Mouse (Mus musculus) heart, adult 2 months (tissue): ENCODE measurements around the gene Cmtm1. TPM values are rescaled to one million over a fixed set of nuclear protein-coding genes. Genes with fewer than 3 reads are reported as not detected.
"Not testable (repeated sequence)": the region's sequence is repeated elsewhere in the genome, so short reads cannot be mapped to it uniquely, and the experiment has no call there.

Experiments
- DNase-seq, 2 experiments: peaks; one replicate each; pipeline ENCODE4 v3.0.0; 2021
- H3K27ac ChIP-seq: fragments of 200-600 bp; 2 replicates; pipeline ENCODE4 v1.8.1; 2022
- H3K27me3 ChIP-seq: fragments of 200-500 bp; 2 replicates; pipeline ENCODE4 v1.6.1; 2012; ENCODE audit warnings: mild to moderate bottlenecking, low read length, inconsistent platforms, mixed read lengths; ENCODE audit not compliant: control insufficient read depth, insufficient read depth
- H3K36me3 ChIP-seq: fragments of 200-500 bp; 2 replicates; pipeline ENCODE4 v1.6.1; 2012; ENCODE audit warnings: low read length, inconsistent platforms; ENCODE audit not compliant: control insufficient read depth, insufficient read depth
- H3K4me1 ChIP-seq: fragments of 200-500 bp; 2 replicates; pipeline ENCODE4 v1.6.1; 2011; ENCODE audit warnings: low read length; ENCODE audit not compliant: control insufficient read depth, insufficient read depth
- H3K4me3 ChIP-seq: fragments of 200-600 bp; 2 replicates; pipeline ENCODE4 v1.8.1; 2022
- H3K79me2 ChIP-seq: fragments of 200-500 bp; replicated peaks from 2 replicates; pipeline ENCODE4 v1.6.1; 2012; ENCODE audit warnings: mild to moderate bottlenecking, inconsistent platforms, low read length, moderate library complexity, mixed read lengths; ENCODE audit not compliant: control insufficient read depth, insufficient read depth
- H3K9ac ChIP-seq: fragments of 200-500 bp; 2 replicates; pipeline ENCODE4 v1.6.1; 2012; ENCODE audit warnings: low read depth, mild to moderate bottlenecking, control low read depth, inconsistent platforms, low read length, mixed read lengths
- CTCF ChIP-seq: fragments of 200-600 bp; IDR thresholded peaks from 2 replicates; pipeline ENCODE4 v1.8.1; 2022; ENCODE audit warnings: antibody characterized with exemption, mild to moderate bottlenecking, moderate library complexity
- EP300 ChIP-seq: fragments of 200-500 bp; IDR thresholded peaks from 2 replicates; pipeline ENCODE4 v1.6.1; 2011; ENCODE audit warnings: low read depth, low read length, control low read depth; ENCODE audit not compliant: insufficient read depth
- POLR2A ChIP-seq: fragments of 200-500 bp; IDR thresholded peaks from 2 replicates; pipeline ENCODE4 v1.6.1; 2011; ENCODE audit warnings: mild to moderate bottlenecking, low read depth, low read length, control low read depth; ENCODE audit not compliant: insufficient read depth
- WGBS: fragments of 180-500 bp; shearing (Covaris S2); methylation state at CpG from one replicate; pipeline ENCODE4 v1.1.7; 2018; 5-methylcytosine and 5-hydroxymethylcytosine counted together
- intact Hi-C: fragments of 180-260 bp; cut with DNase I; formaldehyde crosslinking; loops from one replicate; pipeline ENCODE4 v1.15.1; 2025
- polyA plus RNA-seq: library from polyadenylated mRNA; depleted of rRNA; stranded (reverse); fragments of >200 nt; gene quantifications from 2 replicates; pipeline ENCODE4 v1.2.3, GENCODE M21; 2012
- total RNA-seq, 2 experiments: library from RNA; stranded (reverse); gene quantifications; 2 replicates each; pipeline ENCODE4 v1.2.3; 2021

The Cmtm1 gene
- total and polyA plus RNA-seq, 3 experiments: not detected

DNA sequence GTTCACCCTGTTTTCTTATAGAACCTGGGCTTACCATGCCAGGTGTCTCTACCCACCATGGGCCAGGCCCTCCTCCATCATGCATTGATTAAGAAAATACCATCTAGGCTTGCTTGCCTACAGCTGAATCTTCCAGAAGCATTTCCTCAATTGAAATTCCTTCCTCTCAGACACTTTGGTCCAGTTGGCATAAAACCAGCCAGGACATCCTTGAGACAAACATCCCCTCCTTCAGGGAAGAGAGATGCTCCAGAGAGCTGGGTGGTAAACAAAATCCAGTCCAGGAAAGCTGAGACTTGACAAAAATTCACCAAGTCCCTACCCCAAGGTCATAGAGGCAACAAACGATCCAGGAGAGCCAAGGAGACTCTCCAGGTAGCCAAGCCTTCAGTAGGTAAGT lies 24.3 kb upstream of the Cmtm1 start:
- DNase-seq: no peak
- Histone ChIP-seq H3K4me3 (no peak overlapping the region), H3K79me2 (no peaks in the 10 kb centered on the region), H3K27me3 (no peaks in the 10 kb centered on the region), H3K36me3 (no peaks in the 10 kb centered on the region), H3K4me1 (no peaks in the 10 kb centered on the region; the same call in 1 of the 2 replicates), H3K27ac (peak overlapping the region; percentile 41), H3K9ac (no peak overlapping the region)
- 71% methylated on average over 1 of the region's 1 CpGs for WGBS
- intact Hi-C loops: loop anchor here (10.0 kb wide), 1 partner anchor 229 kb away; the partner anchor contains the start of gene Cdh5
- no peak for TF ChIP-seq POLR2A
- TF ChIP-seq CTCF: no peak
- no peak for TF ChIP-seq EP300

DNA sequence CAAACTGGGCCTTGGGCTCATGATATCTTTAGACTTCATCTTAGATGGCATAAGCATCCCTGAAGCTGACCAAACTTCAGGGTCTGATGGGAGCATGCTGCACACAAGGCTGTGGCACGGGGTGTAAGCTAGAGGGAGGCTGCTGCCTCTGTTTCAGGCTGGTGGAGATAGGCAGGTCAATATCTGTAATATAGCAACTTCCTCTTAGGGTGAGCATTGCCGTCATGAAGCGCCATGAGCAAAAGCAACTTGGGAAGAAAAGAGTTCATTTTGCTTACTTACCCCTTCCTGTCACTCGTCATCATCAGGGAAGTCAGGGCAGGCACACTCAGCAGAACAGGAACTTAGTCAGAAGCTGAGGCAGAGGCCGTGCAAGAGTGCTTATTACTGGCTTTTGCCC lies 23.8 kb upstream of the Cmtm1 start:
- intact Hi-C loops: loop anchor here (10.0 kb wide), 1 partner anchor 229 kb away; the partner anchor contains the start of gene Cdh5
- Histone ChIP-seq H3K27ac (peak overlapping the region; percentile 41), H3K9ac (no peak overlapping the region), H3K36me3 (no peaks in the 10 kb centered on the region), H3K4me3 (no peak overlapping the region), H3K79me2 (no peaks in the 10 kb centered on the region), H3K4me1 (no peaks in the 10 kb centered on the region; the same call in 1 of the 2 replicates), H3K27me3 (no peaks in the 10 kb centered on the region)
- 43% methylated on average over 5 of the region's 5 CpGs for WGBS
- DNase-seq: peak in 1 of 2 experiments; percentile 21
- TF ChIP-seq POLR2A (no peak), EP300 (no peak), CTCF (no peak)

DNA sequence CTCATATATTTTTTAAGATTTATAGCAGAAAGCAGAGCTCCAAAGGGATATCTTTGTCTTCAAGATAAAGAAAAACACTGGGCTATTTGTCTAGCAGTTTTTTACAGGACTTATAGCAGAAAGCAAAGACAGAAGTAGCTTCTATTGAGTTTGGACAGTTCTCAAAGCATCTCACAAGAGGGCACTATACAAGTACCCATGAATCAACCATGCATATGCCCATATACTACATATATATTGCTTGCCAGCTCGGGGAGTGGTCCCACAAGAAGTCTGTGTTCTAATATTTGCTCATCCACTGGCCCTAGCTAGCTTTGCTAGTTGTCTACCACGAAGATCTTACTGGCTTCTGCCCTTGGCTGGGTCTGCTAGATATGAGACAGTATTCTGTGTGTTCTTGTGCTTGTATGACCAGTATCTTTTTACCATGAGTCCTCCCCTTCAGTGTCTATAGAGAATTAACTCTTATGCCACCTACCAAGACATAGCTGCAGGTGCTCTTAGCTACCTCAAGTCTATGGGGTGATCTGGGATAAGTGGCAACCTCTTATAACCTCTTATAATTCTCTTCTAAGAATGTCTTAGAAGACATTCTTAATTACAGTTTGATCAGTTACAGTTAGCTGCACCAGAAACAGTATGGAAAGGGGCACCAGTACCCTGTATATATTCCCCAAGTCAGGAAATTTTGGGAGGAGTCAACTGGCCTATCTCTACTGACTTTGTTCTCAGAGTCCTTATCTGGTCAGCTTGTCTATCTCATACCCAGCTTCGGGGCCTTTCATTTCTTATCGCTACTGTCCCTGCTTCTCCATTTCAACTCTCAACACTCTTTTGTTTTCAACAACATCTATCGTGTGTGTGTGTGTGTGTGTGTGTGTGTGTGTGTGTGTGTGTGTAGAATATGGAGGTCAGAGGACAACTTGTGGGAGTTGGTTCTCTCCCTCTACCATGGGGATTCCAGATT lies 23.0 kb upstream of the Cmtm1 start:
- no peaks in the 10 kb centered on the region for H3K79me2 ChIP-seq
- intact Hi-C loops: loop anchor here (10.0 kb wide), 1 partner anchor 228 kb away; the partner anchor contains the start of gene Cdh5

DNA sequence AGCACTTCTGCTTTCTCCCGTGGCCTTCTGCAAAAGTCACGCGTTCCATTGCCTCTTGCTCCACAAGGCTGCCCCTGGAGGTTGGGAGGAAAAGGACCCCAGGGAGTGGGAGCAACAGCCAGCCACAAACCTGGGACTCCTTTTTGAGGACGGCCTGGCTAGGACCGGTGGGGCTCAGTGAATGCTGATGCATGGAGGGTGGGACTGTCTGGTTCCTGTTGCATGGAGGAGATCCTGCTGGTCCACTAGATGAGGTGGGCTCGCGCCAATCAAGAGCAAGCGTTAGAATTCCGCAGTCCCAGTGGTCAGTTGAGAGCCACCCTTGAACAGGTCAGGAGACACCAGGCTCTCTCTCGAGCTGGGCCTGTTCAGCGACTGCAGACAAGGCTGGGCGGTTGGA lies 12.0 kb upstream of the Cmtm1 start, which contains the start of gene Cmtm2b:
Gene Cmtm2b (plus strand): TSS at position 301 of the 400 bp plus-strand sequence.
- not testable (repeated sequence) for DNase-seq, H3K27ac ChIP-seq, H3K79me2 ChIP-seq, H3K27me3 ChIP-seq, H3K4me3 ChIP-seq, H3K9ac ChIP-seq, H3K4me1 ChIP-seq, H3K36me3 ChIP-seq
- 86% methylated on average over 12 of the region's 12 CpGs for WGBS
- intact Hi-C loops: loop anchor here (1.0 kb wide), 1 partner anchor 29 kb away; the partner anchor contains the start of gene Cmtm2a

More for the DNA sequence above, 23.0 kb upstream of the Cmtm1 start:
- no peaks in the 10 kb centered on the region for H3K36me3 ChIP-seq
- no peaks in the 10 kb centered on the region; the same call in 1 of the 2 replicates for H3K4me1 ChIP-seq
- no peak overlapping the region for H3K27ac ChIP-seq
- WGBS: 50% methylated on average over 5 of the region's 5 CpGs
- DNase-seq: no peak
- no peaks in the 10 kb centered on the region for H3K27me3 ChIP-seq
- no peak overlapping the region for H3K4me3 ChIP-seq
- no peak overlapping the region for H3K9ac ChIP-seq
- TF ChIP-seq EP300 (no peak), CTCF (peak; percentile 17; the same call in 1 of the 2 replicates), POLR2A (no peak)

DNA sequence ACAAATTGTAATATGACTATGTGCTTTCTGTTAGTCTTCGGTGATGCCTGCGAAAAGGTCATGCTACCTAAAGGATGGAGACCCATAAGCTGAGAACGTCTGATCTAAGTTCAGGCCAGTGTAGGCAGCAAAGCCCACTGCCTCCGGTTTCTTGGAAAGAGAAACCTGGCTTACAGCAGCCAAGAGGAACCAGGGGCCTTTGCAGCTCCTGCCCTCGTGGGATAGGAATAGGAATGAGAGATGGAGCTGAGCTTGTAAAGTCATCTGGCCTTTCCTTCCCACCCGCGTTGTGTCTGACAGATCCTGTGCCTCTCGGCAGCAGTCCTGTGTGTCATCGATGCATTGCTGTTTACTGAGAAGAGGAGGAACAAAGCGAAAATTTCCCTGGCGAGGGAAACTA lies 11.3 kb upstream of the Cmtm1 start, which contains the start of gene Gm11020:
Gene Gm11020 (plus strand): TSS at position 301 of the 400 bp plus-strand sequence.
- not testable (repeated sequence) for H3K79me2 ChIP-seq, H3K4me1 ChIP-seq, H3K27ac ChIP-seq, H3K4me3 ChIP-seq, H3K36me3 ChIP-seq, DNase-seq, H3K27me3 ChIP-seq, H3K9ac ChIP-seq
- whole genome bisulfite sequencing: 72% methylated on average over 11 of the region's 11 CpGs
- intact Hi-C loops: loop anchor here (1.0 kb wide), 1 partner anchor 28 kb away; the partner anchor contains the start of gene Cmtm2a

DNA sequence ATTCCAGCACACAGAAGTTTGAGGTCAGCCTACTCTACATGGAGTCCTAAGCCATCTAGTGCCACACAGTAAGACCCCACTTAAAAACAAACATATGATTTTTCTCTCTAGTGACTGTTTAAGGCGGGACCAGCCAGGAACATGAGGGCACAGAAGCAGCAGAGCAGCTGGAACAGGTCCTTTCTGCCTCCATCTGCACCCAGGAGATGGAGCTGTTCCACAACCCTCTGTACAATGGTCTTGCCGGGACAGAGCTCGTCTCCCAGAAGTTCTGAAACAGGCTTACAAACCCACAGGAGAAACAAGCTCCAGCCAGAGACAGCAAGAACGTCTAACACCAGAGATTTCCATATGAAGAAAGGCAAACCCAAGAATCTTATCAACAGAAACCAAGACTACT lies 3.4 kb upstream of the Cmtm1 start:
- WGBS: 20% methylated on average over 4 of the region's 4 CpGs
- H3K79me2 ChIP-seq: no peaks in the 10 kb centered on the region
- no peak overlapping the region for H3K4me3 ChIP-seq
- TF ChIP-seq POLR2A (no peak), CTCF (peak; percentile 70), EP300 (peak; percentile 75; the same call in 1 of the 2 replicates)
- DNase-seq: peak in 1 of 2 experiments; percentile 34
- no peaks in the 10 kb centered on the region for H3K36me3 ChIP-seq
- no peak overlapping the region for H3K9ac ChIP-seq
- H3K27ac ChIP-seq: no peak overlapping the region
- no peaks in the 10 kb centered on the region for H3K4me1 ChIP-seq
- no peaks in the 10 kb centered on the region for H3K27me3 ChIP-seq
- intact Hi-C loops: loop anchor here (1.0 kb wide), 1 partner anchor 27 kb away; no protein-coding TSS in a partner anchor

DNA sequence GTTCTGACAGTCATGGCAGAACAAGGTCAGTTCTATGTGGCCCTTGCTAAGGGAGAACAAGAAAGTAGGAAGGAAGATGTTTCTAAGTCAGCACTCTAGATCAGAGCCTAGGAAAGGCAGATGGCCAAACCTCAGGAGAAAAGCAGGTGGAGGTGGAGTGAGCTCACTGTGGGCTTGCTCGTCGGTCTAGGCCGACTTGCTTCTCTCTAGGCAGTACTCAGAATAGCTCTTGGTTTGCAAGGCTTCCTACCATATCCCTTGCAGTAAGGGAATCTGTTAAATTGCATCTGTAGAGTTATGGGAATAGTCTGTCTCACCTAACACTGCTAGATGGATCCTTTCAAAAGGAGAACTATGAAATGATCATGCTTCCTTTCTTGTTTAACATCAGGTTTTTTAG lies 2.1 kb upstream of the Cmtm1 start:
- intact Hi-C loops, DNase-seq, H3K9ac ChIP-seq, H3K36me3 ChIP-seq, H3K4me3 ChIP-seq, H3K79me2 ChIP-seq, H3K27me3 ChIP-seq, H3K27ac ChIP-seq, H3K4me1 ChIP-seq: not testable (repeated sequence)
- 88% methylated on average over 3 of the region's 3 CpGs for WGBS

DNA sequence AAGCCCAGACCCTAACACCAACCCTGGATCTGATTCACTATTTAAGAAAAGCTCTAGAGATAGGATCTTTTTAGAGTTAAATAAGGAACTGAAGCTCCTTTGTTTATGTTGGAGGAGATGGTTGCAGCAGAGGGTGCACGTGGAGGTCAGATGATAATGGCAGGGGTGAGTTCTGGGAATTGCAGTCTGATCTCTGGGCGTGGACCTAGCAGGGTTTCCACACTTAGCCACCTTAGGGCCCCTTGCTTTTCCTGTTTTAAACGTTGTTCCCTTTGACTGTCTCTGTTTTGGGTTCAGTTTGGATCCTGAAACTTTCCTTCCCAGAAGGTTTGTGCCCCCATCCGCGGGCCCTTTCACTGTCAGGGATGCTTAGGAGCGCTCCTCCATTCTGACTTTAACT lies 1.6 kb downstream of the Cmtm1 start:
- H3K36me3 ChIP-seq, H3K4me1 ChIP-seq, H3K9ac ChIP-seq, H3K27me3 ChIP-seq, DNase-seq, H3K27ac ChIP-seq, H3K4me3 ChIP-seq, H3K79me2 ChIP-seq, intact Hi-C loops: not testable (repeated sequence)
- WGBS: 51% methylated on average over 6 of the region's 6 CpGs
